7 mouse cellular contexts compared by ENCODE assay signal in genomic region chr2:27210255-27210654, GRCm38 (mm10). TPM values are rescaled to one million over a fixed set of nuclear protein-coding genes. Genes with fewer than 3 reads are reported as not detected.
DNase-seq lines count a peak whose midpoint lies in the region; ATAC-seq lines count a peak whose summit lies in the region.

No protein-coding gene starts in this region.

- DNase-seq in left cerebral cortex, postnatal 4 days: peak; percentile 56
- no peak for DNase-seq in left cerebral cortex, adult 18-20 months (ENCODE audit: low spot score in 2 of 2)
- peak; percentile 46 for DNase-seq in R1 (ENCODE audit: low read depth, low spot score)
- DNase-seq in cerebellum, postnatal 14 days: peak; percentile 65 to 81
- peak; percentile 83 for DNase-seq in heart, postnatal 4 days
- DNase-seq in thymus, postnatal 36 days: peak; percentile 69 to 70

- intact Hi-C loops in left cerebral cortex, postnatal 4 days (cut with DNase I): no loop called here

- 0 out of 2 replicates have a peak, but pooled peaks have one; percentile 38 for ATAC-seq in megakaryocyte-erythroid progenitor cell, adult 5-6 weeks (replicated peaks; ENCODE audit: low FRiP score, low TSS enrichment, poor library complexity, severe bottlenecking)

RNA-seq across cellular contexts. Expression of gene Sardh, which starts 37.9 kb away (rescaled TPM):
- 1 to 10 TPM; 5.2 to 7.3 TPM for total RNA-seq in left cerebral cortex, postnatal 4 days (2021)
- 1 to 10 TPM; 6.3 to 6.7 TPM for total RNA-seq in left cerebral cortex, adult 18-20 months (2021)
- total RNA-seq in heart, postnatal 4 days (2021): 10 to 100 TPM; 20.4 to 24.9 TPM
- not detected in 2 replicates for total RNA-seq in megakaryocyte-erythroid progenitor cell, adult 5-6 weeks (2014; fragmentation: Nextera tagmentation)
- total RNA-seq in megakaryocyte-erythroid progenitor cell, adult 5-6 weeks (2017): not detected in 2 replicates

RNA-seq across cellular contexts. Expression of gene Dbh, which starts 45.2 kb away (rescaled TPM):
- under 1 TPM; 0.30 to 0.58 TPM for total RNA-seq in left cerebral cortex, postnatal 4 days (2021)
- under 1 TPM; 0.23 to 0.26 TPM for total RNA-seq in left cerebral cortex, adult 18-20 months (2021)
- 1 to 10 TPM; 1.1 to 1.8 TPM for total RNA-seq in heart, postnatal 4 days (2021)
- total RNA-seq in megakaryocyte-erythroid progenitor cell, adult 5-6 weeks (2014; fragmentation: Nextera tagmentation): not detected in 2 replicates
- not detected in 2 replicates for total RNA-seq in megakaryocyte-erythroid progenitor cell, adult 5-6 weeks (2017)

Comparison
In these comparisons a context has a peak if more than half of its experiments do, and no peak if none do; other contexts are left out.
1. DNase-seq: peak in left cerebral cortex, postnatal 4 days (single experiment), R1 (single experiment), cerebellum, postnatal 14 days (2 of 2), heart, postnatal 4 days (single experiment) and thymus, postnatal 36 days (2 of 2); none in left cerebral cortex, adult 18-20 months (0 of 2).
2. RNA of gene Sardh, which starts 37.9 kb away (total RNA-seq): 20.4 to 24.9 TPM in heart, postnatal 4 days, 5.2 to 7.3 TPM in left cerebral cortex, postnatal 4 days and 6.3 to 6.7 TPM in left cerebral cortex, adult 18-20 months; not detected in megakaryocyte-erythroid progenitor cell, adult 5-6 weeks; every median in the first group is over 4 times any median in the second.